Mouse (Mus musculus): ENCODE results near the gene Olfr535. TPM values are rescaled to one million over a fixed set of nuclear protein-coding genes. Genes with fewer than 3 reads are reported as not detected.
"Not testable (repeated sequence)": the region's sequence is repeated elsewhere in the genome, so short reads cannot be mapped to it uniquely, and the experiment has no call there.

Gene Olfr535
- not detected in 2 replicates for polyA plus RNA-seq (2012; rRNA removed)

- TF ChIP-seq POLR2A (IDR thresholded peaks at IDR 0.05; ENCODE audit: borderline replicate concordance, extremely low read depth, insufficient read depth, insufficient read length, poor library complexity, severe bottlenecking): no peak
- TF ChIP-seq CTCF (IDR thresholded peaks at IDR 0.05; ENCODE audit: borderline replicate concordance, extremely low read depth, insufficient read depth, insufficient read length): no peak
- DNase-seq (ENCODE audit: low read depth): no peak
These were observed at the start of gene Olfr535 for GRCm38 (mm10) chr7:140483916-140484315. Gene Olfr535 (plus strand): TSS chr7:140484216.

- no peak for TF ChIP-seq CTCF (IDR thresholded peaks at IDR 0.05; ENCODE audit: borderline replicate concordance, extremely low read depth, insufficient read depth, insufficient read length)
- DNase-seq (ENCODE audit: low read depth): no peak
These were observed 40.9 kb upstream of the Olfr535 start for GRCm38 (mm10) chr7:140443141-140443540.

GRCm38 (mm10) chr7:140463070-140463469 lies 20.9 kb upstream of the Olfr535 start, which contains the start of gene Olfr533:
Gene Olfr533 (plus strand): TSS chr7:140463370.
- not testable (repeated sequence) for DNase-seq (ENCODE audit: low read depth)

GRCm38 (mm10) chr7:140477886-140478285 lies 6.1 kb upstream of the Olfr535 start:
- no peak for DNase-seq (ENCODE audit: low read depth)
- TF ChIP-seq POLR2A (IDR thresholded peaks at IDR 0.05; ENCODE audit: borderline replicate concordance, extremely low read depth, insufficient read depth, insufficient read length, poor library complexity, severe bottlenecking): no peak
- TF ChIP-seq CTCF (IDR thresholded peaks at IDR 0.05; ENCODE audit: borderline replicate concordance, extremely low read depth, insufficient read depth, insufficient read length): no peak

GRCm38 (mm10) chr7:140478733-140479132 lies 5.3 kb upstream of the Olfr535 start:
- TF ChIP-seq POLR2A (IDR thresholded peaks at IDR 0.05; ENCODE audit: borderline replicate concordance, extremely low read depth, insufficient read depth, insufficient read length, poor library complexity, severe bottlenecking): no peak
- TF ChIP-seq CTCF (IDR thresholded peaks at IDR 0.05; ENCODE audit: borderline replicate concordance, extremely low read depth, insufficient read depth, insufficient read length): no peak
- no peak for DNase-seq (ENCODE audit: low read depth)

- no peak for TF ChIP-seq POLR2A (IDR thresholded peaks at IDR 0.05; ENCODE audit: borderline replicate concordance, extremely low read depth, insufficient read depth, insufficient read length, poor library complexity, severe bottlenecking)
- TF ChIP-seq CTCF (IDR thresholded peaks at IDR 0.05; ENCODE audit: borderline replicate concordance, extremely low read depth, insufficient read depth, insufficient read length): no peak
- DNase-seq (ENCODE audit: low read depth): no peak
These were observed 5.0 kb downstream of the Olfr535 start for GRCm38 (mm10) chr7:140488981-140489380.

- DNase-seq (ENCODE audit: low read depth): no peak
- TF ChIP-seq POLR2A (IDR thresholded peaks at IDR 0.05; ENCODE audit: borderline replicate concordance, extremely low read depth, insufficient read depth, insufficient read length, poor library complexity, severe bottlenecking): no peak
- TF ChIP-seq CTCF (IDR thresholded peaks at IDR 0.05; ENCODE audit: borderline replicate concordance, extremely low read depth, insufficient read depth, insufficient read length): no peak
These were observed 10.2 kb downstream of the Olfr535 start for GRCm38 (mm10) chr7:140494231-140494630.

GRCm38 (mm10) chr7:140494702-140495101 lies 10.7 kb downstream of the Olfr535 start:
- TF ChIP-seq POLR2A (IDR thresholded peaks at IDR 0.05; ENCODE audit: borderline replicate concordance, extremely low read depth, insufficient read depth, insufficient read length, poor library complexity, severe bottlenecking): no peak
- no peak for TF ChIP-seq CTCF (IDR thresholded peaks at IDR 0.05; ENCODE audit: borderline replicate concordance, extremely low read depth, insufficient read depth, insufficient read length)
- DNase-seq (ENCODE audit: low read depth): no peak

- peak; percentile 18 for DNase-seq (ENCODE audit: low read depth)
These were observed 23.5 kb downstream of the Olfr535 start, which contains the start of gene Olfr536 for GRCm38 (mm10) chr7:140507346-140508021. Gene Olfr536 (minus strand): TSS chr7:140507396.

GRCm38 (mm10) chr7:140539746-140540145 lies 55.7 kb downstream of the Olfr535 start:
- no peak for TF ChIP-seq POLR2A (IDR thresholded peaks at IDR 0.05; ENCODE audit: borderline replicate concordance, extremely low read depth, insufficient read depth, insufficient read length, poor library complexity, severe bottlenecking)
- no peak for TF ChIP-seq CTCF (IDR thresholded peaks at IDR 0.05; ENCODE audit: borderline replicate concordance, extremely low read depth, insufficient read depth, insufficient read length)
- no peak for DNase-seq (ENCODE audit: low read depth)

Other genes with a start within 250 kb of the Olfr535 start
- 0.05 TPM in 1 of 2 replicates, not detected in the other for gene 5830411N06Rik, start 236.9 kb upstream of the Olfr535 start, polyA plus RNA-seq (2012; rRNA removed)
- not detected in 2 replicates for gene Olfr525, start 163.4 kb upstream of the Olfr535 start, polyA plus RNA-seq (2012; rRNA removed)
- gene Olfr527, start 150.2 kb upstream of the Olfr535 start, polyA plus RNA-seq (2012; rRNA removed): not detected in 2 replicates
- not detected in 2 replicates for gene Olfr60, start 122.5 kb upstream of the Olfr535 start, polyA plus RNA-seq (2012; rRNA removed)
- gene Olfr530, start 107.9 kb upstream of the Olfr535 start, polyA plus RNA-seq (2012; rRNA removed): not detected in 2 replicates
- gene Olfr531, start 81.3 kb upstream of the Olfr535 start, polyA plus RNA-seq (2012; rRNA removed): not detected in 2 replicates
- not detected in 2 replicates for gene Olfr532, start 62.6 kb upstream of the Olfr535 start, polyA plus RNA-seq (2012; rRNA removed)
- not detected in 2 replicates for gene Olfr533, start 20.8 kb upstream of the Olfr535 start, polyA plus RNA-seq (2012; rRNA removed)
- gene Olfr536, start 23.2 kb downstream of the Olfr535 start, polyA plus RNA-seq (2012; rRNA removed): not detected in 2 replicates
- gene Olfr538, start 83.7 kb downstream of the Olfr535 start, polyA plus RNA-seq (2012; rRNA removed): not detected in 2 replicates
- gene Olfr46, start 117.1 kb downstream of the Olfr535 start, polyA plus RNA-seq (2012; rRNA removed): not detected in 2 replicates
- not detected in 2 replicates for gene Olfr61, start 144.8 kb downstream of the Olfr535 start, polyA plus RNA-seq (2012; rRNA removed)
- not detected in 2 replicates for gene Olfr53, start 162.2 kb downstream of the Olfr535 start, polyA plus RNA-seq (2012; rRNA removed)
- 0.01 and 0.03 TPM in 2 replicates for gene Olfr539, start 175.7 kb downstream of the Olfr535 start, polyA plus RNA-seq (2012; rRNA removed)
- gene Olfr45, start 197.7 kb downstream of the Olfr535 start, polyA plus RNA-seq (2012; rRNA removed): not detected in 2 replicates
- gene Olfr541, start 213.1 kb downstream of the Olfr535 start, polyA plus RNA-seq (2012; rRNA removed): not detected in 2 replicates